Mouse (Mus musculus) MN1 (cell line): ENCODE results near the gene Dst.
"Not testable (repeated sequence)": the region's sequence is repeated elsewhere in the genome, so short reads cannot be mapped to it uniquely, and the experiment has no call there.

Experiments used
- DNase-seq: peaks from one replicate; pipeline ENCODE4 v3.0.0-alpha.2; 2016; ENCODE audit warnings: low spot score

Dst gene

GRCm38 (mm10) chr1:34293198-34293597 lies 385.2 kb downstream of the Dst start:
- no peak for DNase-seq

GRCm38 (mm10) chr1:34297636-34298035 lies 389.6 kb downstream of the Dst start:
- DNase-seq, result peak; percentile 14

DNA sequence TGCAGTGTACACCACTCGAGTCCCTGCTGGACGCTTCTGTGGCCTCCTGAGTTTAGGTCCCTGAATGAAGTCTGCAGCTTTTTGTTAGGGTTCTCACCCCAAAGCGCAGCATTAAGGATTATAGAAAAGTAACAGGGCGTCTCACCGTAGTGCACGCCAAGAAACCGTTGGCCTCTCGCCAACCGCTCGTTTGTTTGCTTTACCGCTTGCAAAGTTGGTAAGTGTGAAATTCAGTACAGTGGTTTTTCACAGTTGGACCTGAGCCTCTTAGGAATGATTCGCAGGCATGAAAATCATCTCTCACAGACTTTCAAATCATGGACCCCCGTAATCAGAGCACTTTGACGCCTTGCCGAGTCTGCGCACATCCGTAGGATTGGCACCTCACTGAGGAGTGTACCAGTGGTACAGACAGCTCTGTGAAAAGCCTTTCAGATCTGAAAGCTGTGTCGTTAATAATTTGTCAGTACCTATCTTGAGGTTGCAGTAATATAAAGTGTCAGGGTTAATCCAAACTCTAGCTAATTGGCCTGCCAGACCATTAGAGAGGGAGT lies 390.7 kb downstream of the Dst start:
- no peak for DNase-seq

GRCm38 (mm10) chr1:34299507-34299906 lies 391.5 kb downstream of the Dst start:
- no peak for DNase-seq

- peak; percentile 77 for DNase-seq
These were observed 392.4 kb downstream of the Dst start for GRCm38 (mm10) chr1:34300309-34300980.

DNA sequence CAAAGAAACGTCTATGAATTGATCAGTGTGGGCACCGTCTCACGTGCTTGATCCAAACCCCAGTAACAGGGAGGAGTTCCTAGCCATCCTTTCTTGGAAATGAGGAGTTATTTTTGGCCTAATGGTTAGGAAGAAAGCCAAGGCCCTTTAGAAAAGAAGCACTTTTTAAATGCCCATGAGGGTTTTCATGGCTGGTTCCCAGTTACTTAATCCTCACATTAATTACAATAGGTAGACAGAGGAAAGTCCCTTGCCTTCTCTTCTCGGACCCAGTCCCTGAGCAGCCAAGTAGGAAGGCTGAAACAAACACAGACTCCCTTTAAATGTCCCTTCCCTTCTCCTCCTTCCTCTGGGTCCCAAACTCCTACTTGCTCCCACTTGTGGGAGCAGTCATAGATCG lies 396.2 kb downstream of the Dst start:
- DNase-seq, result no peak

GRCm38 (mm10) chr1:34306741-34307140 lies 398.7 kb downstream of the Dst start:
- no peak for DNase-seq

- DNase-seq, result no peak
These were observed 399.2 kb downstream of the Dst start for GRCm38 (mm10) chr1:34307191-34307590.

GRCm38 (mm10) chr1:34308841-34309240 lies 400.8 kb downstream of the Dst start:
- DNase-seq, result not testable (repeated sequence)

DNA sequence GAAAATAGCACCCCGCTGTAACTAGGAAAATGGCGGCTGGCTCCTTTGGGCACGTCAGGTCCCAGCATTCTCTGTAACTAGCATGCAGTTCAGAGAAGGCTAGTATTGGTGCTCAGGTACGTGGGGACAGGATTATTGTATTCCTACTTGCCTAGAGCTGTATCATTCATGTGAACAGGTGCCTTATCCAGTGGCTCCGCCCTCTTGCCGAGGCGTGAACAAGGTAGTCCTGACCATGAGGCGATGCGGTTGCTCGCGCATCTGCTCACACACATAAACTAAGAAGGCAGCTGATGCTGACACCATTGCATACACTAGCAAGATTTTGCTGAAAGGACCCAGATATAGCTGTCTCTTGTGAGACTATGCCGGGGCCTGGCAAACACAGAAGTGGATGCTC lies 401.4 kb downstream of the Dst start:
- DNase-seq, result no peak

- DNase-seq, result peak; percentile 82
These were observed 402.7 kb downstream of the Dst start for GRCm38 (mm10) chr1:34310532-34311250.

DNA sequence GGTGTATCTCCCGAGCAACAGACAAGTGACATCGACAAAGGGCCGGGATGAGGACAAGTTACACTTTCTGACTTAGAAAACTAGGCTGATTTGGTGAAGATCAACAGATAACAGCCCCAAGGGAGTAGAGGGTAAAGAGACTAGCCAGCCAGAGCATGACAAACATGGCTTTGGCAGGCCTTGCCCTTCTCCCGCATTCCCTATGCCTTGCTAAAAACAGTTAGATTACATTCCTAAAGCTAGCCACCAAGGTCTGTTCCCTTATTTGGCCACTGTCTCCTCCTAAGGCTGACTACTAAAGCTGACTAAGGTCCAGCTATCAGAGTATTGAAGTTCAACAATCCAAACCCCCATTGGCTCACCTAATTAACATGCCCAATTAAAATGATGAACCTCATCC lies 404.8 kb downstream of the Dst start:
- no peak for DNase-seq

DNA sequence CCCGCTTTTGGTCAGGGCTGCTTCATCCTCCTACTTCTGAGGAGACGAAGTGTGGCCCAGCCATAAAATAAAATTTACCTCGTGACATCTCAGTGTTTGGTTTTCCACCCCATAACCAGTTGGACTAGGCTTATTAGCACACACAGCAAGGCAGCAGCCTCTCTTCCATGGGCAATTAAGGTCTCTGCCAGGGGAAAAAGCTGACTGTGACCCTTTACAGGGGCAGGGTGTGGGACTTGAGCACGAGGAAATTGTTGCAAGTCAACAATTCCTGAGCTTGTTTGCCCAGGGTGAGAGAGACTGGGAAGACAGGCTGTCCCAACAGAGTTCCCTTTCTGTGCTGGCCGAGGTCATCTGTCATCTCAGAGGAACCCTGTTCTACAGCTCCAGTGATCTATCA lies 407.4 kb downstream of the Dst start:
- no peak for DNase-seq

GRCm38 (mm10) chr1:34324255-34324654 lies 416.2 kb downstream of the Dst start:
- DNase-seq, result peak; percentile 85

- DNase-seq, result no peak
These were observed 420.6 kb downstream of the Dst start for GRCm38 (mm10) chr1:34328606-34329005.

DNA sequence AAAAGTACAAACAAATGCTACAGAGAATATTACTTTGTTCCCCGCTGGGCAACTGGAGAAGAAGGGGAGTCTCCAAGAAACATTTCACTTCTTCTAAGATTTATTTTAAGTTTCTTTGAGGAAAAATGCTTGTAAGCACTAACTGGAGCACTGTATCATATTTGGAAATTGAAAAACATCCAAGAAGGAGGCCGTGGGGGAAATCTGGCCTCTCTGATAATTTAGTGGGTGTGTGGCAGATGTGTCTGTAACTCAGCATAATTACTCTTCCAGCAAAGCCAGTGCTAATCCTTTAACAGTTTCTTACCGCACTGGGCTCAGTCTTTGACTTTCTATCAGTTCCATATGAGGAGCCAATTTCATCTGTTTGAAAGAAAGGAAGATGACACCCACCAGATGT lies 423.7 kb downstream of the Dst start:
- no peak for DNase-seq
